Mouse (Mus musculus): Measurements from ENCODE around the gene Phip. TPM values are rescaled to one million over a fixed set of nuclear protein-coding genes. Genes with fewer than 3 reads are reported as not detected.

Phip gene
- polyA plus RNA-seq, 1 experiment from 2014 or later = 119 TPM

DNA sequence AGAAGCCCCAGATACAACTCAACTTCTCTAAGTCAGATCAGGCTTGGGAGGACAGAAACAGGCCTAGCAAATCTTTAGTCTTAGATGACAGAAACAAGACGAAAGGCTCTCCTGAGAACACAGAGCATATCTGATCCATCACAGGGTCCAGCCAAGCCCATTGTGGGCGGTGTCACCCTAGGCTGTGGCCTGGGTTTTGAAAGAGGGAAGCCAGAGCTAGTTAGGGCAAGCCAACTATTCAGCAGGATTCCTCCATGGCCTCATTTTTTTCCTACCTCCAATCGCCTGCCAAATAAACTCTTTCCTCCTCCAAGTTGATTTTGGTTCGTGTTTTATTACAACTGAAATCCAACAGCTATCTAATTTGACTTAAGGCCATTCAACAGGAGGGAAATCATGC is 114.0 kb downstream of the Phip start:
- DNase-seq (ENCODE audit: extremely low spot score, low spot score) = no peak
- Histone ChIP-seq H3K4me1 (peaks cover 10% of the 10 kb centered on the region), H3K27ac (no peak overlapping the region), H3K36me3 (replicated peaks) (peaks cover 13% of the 10 kb centered on the region), H3K27me3 (ENCODE audit: poor library complexity, severe bottlenecking) (no peaks in the 10 kb centered on the region), H3K4me3 (no peak overlapping the region), H3K9me3 (no peaks in the 10 kb centered on the region)
- WGBS = 92% methylated on average over 4 of the region's 4 CpGs

DNA sequence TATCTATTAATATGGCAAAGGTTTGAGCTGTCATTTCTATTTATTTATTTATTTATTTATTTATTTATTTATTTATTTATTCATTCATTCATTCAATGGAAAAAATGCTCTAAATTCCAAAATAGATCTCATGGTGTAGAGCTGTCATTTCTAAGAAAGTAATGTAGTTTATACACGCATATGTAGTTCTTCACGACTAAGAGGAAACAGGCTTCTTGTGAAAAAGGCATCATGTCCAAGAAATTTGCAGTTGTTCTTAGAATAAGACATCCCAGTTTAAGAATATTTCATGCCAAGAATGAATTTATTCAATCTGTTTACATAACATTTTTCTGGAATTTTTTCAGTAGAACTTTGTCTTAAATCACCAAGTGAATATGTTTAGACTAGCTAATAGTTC is 114.5 kb downstream of the Phip start:
- Histone ChIP-seq H3K4me3 (no peak overlapping the region), H3K27ac (no peak overlapping the region), H3K36me3 (replicated peaks) (peaks cover 7% of the 10 kb centered on the region), H3K4me1 (peaks cover 10% of the 10 kb centered on the region), H3K9me3 (no peaks in the 10 kb centered on the region), H3K27me3 (ENCODE audit: poor library complexity, severe bottlenecking) (no peaks in the 10 kb centered on the region)
- DNase-seq (ENCODE audit: extremely low spot score, low spot score) = no peak
- WGBS = 92% methylated on average over 2 of the region's 2 CpGs

DNA sequence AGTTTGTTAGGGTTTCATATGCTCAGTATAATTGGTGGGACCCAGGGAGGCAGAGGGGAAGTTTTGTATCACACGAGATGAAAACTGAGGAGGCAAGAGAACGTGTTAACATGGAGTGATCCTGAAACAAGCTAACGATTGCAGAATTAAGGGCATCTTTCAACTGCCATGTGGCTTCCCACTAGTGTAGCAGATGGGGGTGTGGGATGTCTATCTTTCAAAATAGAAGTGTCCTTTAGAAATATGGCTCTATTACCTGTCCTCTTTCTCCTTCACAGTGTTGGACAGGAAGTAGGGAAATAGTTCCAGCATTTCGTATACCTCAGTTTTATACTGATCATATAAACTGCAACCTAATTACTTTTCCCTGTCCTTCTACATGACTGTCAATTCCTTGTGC is 119.1 kb downstream of the Phip start:
- no peak overlapping the region for H3K4me3 ChIP-seq
- no peaks in the 10 kb centered on the region for H3K4me1 ChIP-seq
- no peaks in the 10 kb centered on the region for H3K27me3 ChIP-seq (ENCODE audit: poor library complexity, severe bottlenecking)
- no peaks in the 10 kb centered on the region for H3K9me3 ChIP-seq
- no peak overlapping the region for H3K27ac ChIP-seq
- DNase-seq (ENCODE audit: extremely low spot score, low spot score) = no peak
- WGBS = 92% methylated on average over 4 of the region's 4 CpGs
- no peaks in the 10 kb centered on the region; the same call in 1 of the 2 replicates for H3K36me3 ChIP-seq (replicated peaks)

DNA sequence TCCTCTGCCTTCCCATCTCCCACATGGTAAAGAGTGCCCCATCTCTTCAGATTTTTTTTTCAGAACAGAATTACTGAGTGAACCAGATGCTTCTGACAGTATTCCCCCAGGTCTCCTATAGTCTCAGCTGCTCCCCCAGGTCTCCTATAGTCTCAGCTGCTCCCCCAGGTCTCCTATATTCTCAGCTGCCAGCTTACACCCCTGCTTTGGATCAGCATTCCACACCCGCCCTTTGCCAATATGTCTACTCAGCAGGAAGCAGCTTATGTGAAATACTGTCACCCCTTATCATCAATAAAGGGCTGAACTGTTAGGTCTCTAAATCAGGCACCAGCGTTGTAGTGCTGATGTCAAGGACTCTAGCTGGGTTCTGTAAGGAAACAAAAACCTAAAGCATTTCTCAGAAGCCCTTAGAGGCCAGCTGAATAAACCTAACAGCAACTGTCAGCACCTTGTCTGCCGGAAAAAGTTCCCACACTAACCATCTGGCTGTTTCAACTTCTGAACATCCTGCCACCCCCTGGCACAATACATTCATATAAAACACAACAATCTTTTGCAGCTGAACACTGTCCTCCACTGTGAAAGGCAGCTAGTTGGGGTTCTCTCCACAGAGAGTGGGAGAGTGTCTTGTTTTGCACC is 120.2 kb downstream of the Phip start:
- Histone ChIP-seq H3K27me3 (ENCODE audit: poor library complexity, severe bottlenecking) (no peaks in the 10 kb centered on the region), H3K36me3 (replicated peaks) (no peaks in the 10 kb centered on the region; the same call in 1 of the 2 replicates), H3K9me3 (no peaks in the 10 kb centered on the region), H3K27ac (no peak overlapping the region), H3K4me3 (no peak overlapping the region), H3K4me1 (no peaks in the 10 kb centered on the region)
- DNase-seq (ENCODE audit: extremely low spot score, low spot score) = no peak
- WGBS = 55% methylated on average over 3 of the region's 3 CpGs

DNA sequence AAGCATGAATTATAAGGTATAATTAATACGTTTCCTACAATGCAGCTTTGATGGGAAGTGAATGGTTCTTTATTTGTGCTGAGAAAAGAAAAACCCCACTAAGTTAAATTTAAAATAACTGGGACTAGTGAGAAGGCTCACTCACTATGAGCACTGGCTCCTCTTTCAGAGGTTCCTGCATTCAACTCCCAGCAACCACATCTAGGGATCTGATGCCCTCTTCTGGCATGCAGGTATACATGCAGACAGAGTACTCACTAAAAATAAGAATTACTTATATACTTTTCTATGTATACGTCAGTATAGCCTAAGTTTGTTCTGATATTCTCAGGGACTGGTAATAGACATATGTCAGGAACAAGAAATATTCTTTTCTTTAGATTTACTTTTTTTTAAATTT is 121.3 kb downstream of the Phip start:
- peaks cover 2% of the 10 kb centered on the region; the same call in 1 of the 2 replicates for H3K36me3 ChIP-seq (replicated peaks)
- H3K4me1 ChIP-seq = no peaks in the 10 kb centered on the region
- no peaks in the 10 kb centered on the region for H3K27me3 ChIP-seq (ENCODE audit: poor library complexity, severe bottlenecking)
- WGBS = 53% methylated on average over 2 of the region's 2 CpGs
- H3K9me3 ChIP-seq = no peaks in the 10 kb centered on the region
- no peak for DNase-seq (ENCODE audit: extremely low spot score, low spot score)
- no peak overlapping the region for H3K4me3 ChIP-seq
- H3K27ac ChIP-seq = no peak overlapping the region

DNA sequence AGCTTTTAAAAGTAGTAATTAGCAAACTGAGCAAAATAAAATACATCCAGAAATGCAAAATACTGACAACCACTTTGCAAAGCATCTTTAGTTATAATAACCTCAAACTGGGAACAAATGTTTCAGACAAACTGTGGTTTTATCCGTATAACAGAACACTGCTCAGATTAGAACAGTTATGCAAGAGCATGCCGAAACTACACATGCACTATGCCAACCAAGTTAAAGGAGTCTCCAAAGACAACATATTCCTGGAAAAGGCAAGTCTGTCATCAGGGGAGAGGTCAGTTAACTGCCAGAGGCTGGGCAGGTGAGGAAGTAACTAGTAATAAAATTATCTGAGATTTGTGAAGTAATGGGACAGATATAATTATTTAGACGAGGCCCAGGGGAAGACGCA is 132.6 kb downstream of the Phip start:
- H3K9me3 ChIP-seq = no peaks in the 10 kb centered on the region
- no peaks in the 10 kb centered on the region for H3K27me3 ChIP-seq (ENCODE audit: poor library complexity, severe bottlenecking)
- no peak overlapping the region for H3K27ac ChIP-seq
- no peaks in the 10 kb centered on the region for H3K4me1 ChIP-seq
- no peak overlapping the region for H3K4me3 ChIP-seq
- no peak for DNase-seq (ENCODE audit: extremely low spot score, low spot score)
- peaks cover 73% of the 10 kb centered on the region for H3K36me3 ChIP-seq (replicated peaks)
- 92% methylated on average over 4 of the region's 4 CpGs for WGBS

DNA sequence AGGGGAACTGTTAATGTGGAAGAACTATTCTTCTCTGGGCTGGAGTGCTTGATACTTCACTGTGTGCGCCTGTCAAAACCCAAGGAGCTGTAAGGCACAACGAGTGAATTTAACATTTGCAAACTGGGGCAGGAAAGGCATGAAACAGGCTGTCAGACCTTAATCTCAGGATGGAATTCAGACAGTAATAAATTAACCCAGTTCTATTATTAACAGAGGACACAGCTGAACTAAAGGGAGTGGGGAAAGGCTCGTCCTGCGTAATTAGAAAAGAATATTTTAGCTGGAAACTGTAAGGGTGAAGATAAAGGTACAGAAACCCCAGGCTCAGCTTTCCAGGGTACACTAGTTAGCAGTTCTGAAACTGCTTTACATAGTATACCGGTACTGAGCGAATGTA is 139.4 kb downstream of the Phip start:
- 89% methylated on average over 6 of the region's 6 CpGs for WGBS
- DNase-seq (ENCODE audit: extremely low spot score, low spot score) = no peak

DNA sequence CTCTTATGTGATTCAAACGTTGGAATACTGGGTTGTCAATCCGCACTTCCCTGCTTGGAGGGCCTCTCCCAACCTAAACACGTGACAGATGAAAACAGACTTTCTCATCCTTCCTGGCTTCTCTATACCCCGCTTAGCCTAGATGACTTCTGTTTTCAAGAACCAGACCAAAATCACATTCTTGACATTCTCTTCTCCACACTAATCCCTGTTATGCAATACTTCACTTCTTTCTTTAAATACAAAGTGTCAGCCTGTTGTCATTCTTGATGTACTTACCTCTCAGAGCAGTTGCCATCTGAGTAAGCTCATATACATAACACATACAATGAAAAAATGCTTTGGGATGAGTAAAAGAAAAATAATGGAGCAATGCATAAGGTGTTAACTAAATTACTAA is 143.4 kb downstream of the Phip start:
- H3K27me3 ChIP-seq (ENCODE audit: poor library complexity, severe bottlenecking) = no peaks in the 10 kb centered on the region
- H3K9me3 ChIP-seq = no peaks in the 10 kb centered on the region
- H3K36me3 ChIP-seq (replicated peaks) = peaks cover 14% of the 10 kb centered on the region
- H3K4me1 ChIP-seq = peaks cover 28% of the 10 kb centered on the region
- H3K27ac ChIP-seq = no peak overlapping the region
- DNase-seq (ENCODE audit: extremely low spot score, low spot score) = no peak
- H3K4me3 ChIP-seq = no peak overlapping the region
- 67% methylated on average over 4 of the region's 4 CpGs for WGBS

More for the DNA sequence above, 139.4 kb downstream of the Phip start:
- no peaks in the 10 kb centered on the region for H3K27me3 ChIP-seq (ENCODE audit: poor library complexity, severe bottlenecking)
- H3K36me3 ChIP-seq (replicated peaks) = peaks cover 51% of the 10 kb centered on the region
- peaks cover 10% of the 10 kb centered on the region for H3K4me1 ChIP-seq
- no peaks in the 10 kb centered on the region for H3K9me3 ChIP-seq
- no peak overlapping the region for H3K4me3 ChIP-seq
- no peak overlapping the region for H3K27ac ChIP-seq

DNA sequence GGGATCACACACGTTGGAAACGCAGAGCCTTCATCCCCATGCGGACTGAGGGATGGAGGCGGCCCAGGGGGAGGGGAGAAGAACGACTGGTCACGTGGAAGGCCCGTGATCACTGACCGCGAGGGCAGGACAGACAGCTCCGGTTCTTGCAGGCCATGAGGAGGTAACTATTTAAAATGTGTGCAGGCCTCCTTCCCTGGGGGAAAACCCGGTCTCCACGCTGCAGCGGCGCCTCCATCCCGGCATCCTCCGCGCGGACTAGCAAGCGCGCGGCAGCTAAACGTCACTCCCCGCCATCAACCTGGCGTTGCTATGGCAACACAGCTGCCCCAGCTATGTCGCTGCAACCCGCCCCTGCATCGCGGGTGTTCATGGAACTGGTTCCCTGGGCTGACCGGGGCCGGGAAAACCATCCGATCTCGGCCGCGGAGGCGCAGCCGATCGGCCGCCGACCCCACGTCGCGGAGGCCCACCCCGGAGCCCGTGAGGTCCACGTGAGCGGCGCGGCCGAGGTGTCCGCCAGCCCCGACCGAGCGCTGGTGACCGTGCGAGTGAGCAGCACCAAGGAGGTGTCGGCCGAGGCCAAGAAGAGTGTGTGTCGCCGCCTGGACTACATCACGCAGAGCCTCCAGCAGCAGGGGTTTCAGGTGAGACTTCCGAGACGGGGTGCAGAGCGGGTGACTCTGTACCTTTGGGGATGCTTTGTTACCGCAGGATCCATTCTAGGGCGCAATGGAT is 145.5 kb downstream of the Phip start:
- DNase-seq (ENCODE audit: extremely low spot score, low spot score) = peak; percentile 91
- H3K9me3 ChIP-seq = 0 out of 2 replicates have a peak, but pooled peaks cover 5% of the 10 kb centered on the region
- H3K36me3 ChIP-seq (replicated peaks) = peaks cover 17% of the 10 kb centered on the region
- peaks cover 28% of the 10 kb centered on the region for H3K4me1 ChIP-seq
- under 1% methylated on average over 65 of the region's 65 CpGs for WGBS
- peak overlapping the region; percentile 80 for H3K4me3 ChIP-seq
- no peaks in the 10 kb centered on the region for H3K27me3 ChIP-seq (ENCODE audit: poor library complexity, severe bottlenecking)
- peak overlapping the region; percentile 96 for H3K27ac ChIP-seq

DNA sequence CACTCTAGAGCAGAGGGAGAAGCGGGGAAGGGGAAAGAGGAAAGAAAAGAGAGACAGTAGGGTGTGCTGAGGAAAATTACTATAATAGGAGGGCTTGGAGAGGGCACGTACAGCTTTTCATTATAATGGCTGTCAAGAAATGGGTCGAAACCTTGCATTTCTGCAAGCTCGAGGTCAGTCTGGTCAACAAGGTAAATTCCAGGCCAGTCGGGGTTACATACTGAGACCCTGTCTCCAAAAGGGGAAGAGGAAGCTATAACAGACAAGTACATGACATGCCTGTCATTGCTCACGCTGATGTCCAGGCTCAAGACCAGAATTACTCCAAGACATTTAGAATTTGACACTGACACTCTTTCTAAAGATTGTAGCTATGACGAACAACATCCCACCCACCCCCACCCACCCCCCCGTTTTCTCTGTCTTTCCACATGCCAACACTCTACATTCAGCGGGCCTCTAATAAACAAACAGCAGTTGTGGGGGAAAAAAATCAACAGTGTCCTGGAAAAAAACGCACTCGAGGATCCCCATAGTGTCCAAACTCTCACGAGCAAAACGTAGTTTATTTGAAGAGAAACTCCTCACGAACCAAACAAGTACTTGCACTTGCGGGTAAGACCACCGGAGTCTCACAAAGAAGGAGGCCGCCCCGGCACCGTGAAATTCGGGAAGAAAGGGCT is 146.2 kb downstream of the Phip start, which contains the start of gene Irak1bp1:
TSS of gene Irak1bp1 (plus strand) at position 534 of the 683 bp plus-strand sequence.
- peak within 1 kb of the TSS; percentile 80 for H3K4me3 ChIP-seq
- 20% methylated on average over 20 of the region's 20 CpGs for WGBS
- H3K27ac ChIP-seq = peak within 1 kb of the TSS; percentile 96
- H3K4me1 ChIP-seq = peaks cover 28% of the 10 kb centered on the region
- 0 out of 2 replicates have a peak, but pooled peaks cover 5% of the 10 kb centered on the region for H3K9me3 ChIP-seq
- DNase-seq (ENCODE audit: extremely low spot score, low spot score) = no peak
- H3K27me3 ChIP-seq (ENCODE audit: poor library complexity, severe bottlenecking) = no peaks in the 10 kb centered on the region
- peaks cover 17% of the 10 kb centered on the region for H3K36me3 ChIP-seq (replicated peaks)

DNA sequence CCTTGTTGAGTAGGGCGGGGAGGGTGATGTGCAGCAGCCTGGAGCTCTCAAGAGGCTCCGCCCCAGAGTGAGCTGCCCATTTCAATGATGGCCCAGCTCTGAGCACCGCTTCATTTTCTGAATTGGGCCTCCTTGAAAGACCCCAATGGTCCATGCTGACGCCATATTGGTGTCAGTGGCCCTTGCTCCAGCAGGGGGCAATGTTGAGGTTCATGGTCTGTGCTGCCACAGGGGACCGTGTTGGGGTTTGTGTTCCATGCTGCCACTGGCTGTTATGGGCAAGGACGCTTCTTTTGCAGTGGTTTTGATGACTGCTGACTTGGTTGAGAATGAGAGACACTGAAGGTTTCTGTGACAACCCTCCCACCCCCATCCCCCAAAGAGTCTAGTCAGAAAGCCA is 148.9 kb downstream of the Phip start:
- H3K9me3 ChIP-seq = 0 out of 2 replicates have a peak, but pooled peaks cover 5% of the 10 kb centered on the region
- no peak overlapping the region for H3K27ac ChIP-seq
- DNase-seq (ENCODE audit: extremely low spot score, low spot score) = no peak
- no peaks in the 10 kb centered on the region for H3K27me3 ChIP-seq (ENCODE audit: poor library complexity, severe bottlenecking)
- H3K4me3 ChIP-seq = no peak overlapping the region
- H3K36me3 ChIP-seq (replicated peaks) = peaks cover 7% of the 10 kb centered on the region
- H3K4me1 ChIP-seq = peaks cover 21% of the 10 kb centered on the region
- 94% methylated on average over 6 of the region's 6 CpGs for WGBS
